Mouse (Mus musculus) induced T-regulatory cell, adult 2 months (primary cell): ENCODE measurements around the gene Otub2.

Source experiments
- DNase-seq: peaks from one replicate; pipeline ENCODE4 v3.0.0-alpha.2; 2012; ENCODE audit warnings: low read depth

Otub2 gene

GRCm38 (mm10) chr12:103388505-103389347 is at the start of gene Otub2:
TSS of gene Otub2 (plus strand) at chr12:103388682.
- DNase-seq: peak; percentile 87

- DNase-seq: peak; percentile 94
Measured at GRCm38 (mm10) chr12:103341212-103341611, 47.3 kb upstream of the Otub2 start.

GRCm38 (mm10) chr12:103343456-103343855 is 45.0 kb upstream of the Otub2 start:
- DNase-seq: peak; percentile 80

- DNase-seq: no peak
Measured at GRCm38 (mm10) chr12:103344934-103345333, 43.5 kb upstream of the Otub2 start.

GRCm38 (mm10) chr12:103346945-103347344 is 41.5 kb upstream of the Otub2 start:
- DNase-seq: peak; percentile 67

DNA sequence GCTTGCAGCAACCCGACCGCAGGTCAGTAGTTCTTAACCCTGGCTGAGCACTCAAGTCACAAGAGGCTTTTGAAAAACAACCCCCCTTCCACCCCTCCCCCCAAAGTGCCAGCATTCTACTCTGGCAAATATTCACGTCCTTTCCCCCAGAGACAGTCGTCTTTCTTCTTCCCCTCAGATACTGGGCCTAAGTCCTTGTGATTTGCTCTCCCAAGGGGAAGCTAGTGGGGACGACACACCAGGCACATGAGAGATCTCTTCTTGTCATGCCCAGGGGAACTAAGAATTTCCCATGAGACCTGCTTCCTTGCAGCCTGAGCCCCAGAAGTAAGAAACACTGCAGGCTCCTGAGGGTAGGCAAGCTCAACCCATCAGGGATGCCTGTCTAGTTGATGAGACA is 41.1 kb upstream of the Otub2 start:
- no peak for DNase-seq

DNA sequence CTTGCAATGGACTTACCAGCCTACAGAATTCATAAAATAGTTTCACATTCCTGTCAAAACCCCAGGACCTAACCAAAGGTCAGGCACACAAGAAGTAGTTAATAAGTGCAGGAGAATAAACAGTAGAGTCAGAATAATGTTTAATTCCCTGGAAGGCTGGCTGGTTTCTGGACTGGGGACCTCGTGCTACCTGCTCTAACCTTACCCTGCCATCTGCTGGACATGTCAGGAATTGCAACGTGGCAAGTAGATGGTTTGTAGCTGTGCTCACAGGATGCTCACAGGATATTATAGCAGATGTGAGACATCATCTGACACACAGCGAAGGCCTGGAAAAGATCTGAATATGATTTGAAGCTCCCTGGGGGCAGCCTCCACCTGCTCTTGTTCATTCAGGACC is 40.0 kb upstream of the Otub2 start:
- peak; percentile 95 for DNase-seq

GRCm38 (mm10) chr12:103352735-103353134 is 35.7 kb upstream of the Otub2 start:
- no peak for DNase-seq

DNA sequence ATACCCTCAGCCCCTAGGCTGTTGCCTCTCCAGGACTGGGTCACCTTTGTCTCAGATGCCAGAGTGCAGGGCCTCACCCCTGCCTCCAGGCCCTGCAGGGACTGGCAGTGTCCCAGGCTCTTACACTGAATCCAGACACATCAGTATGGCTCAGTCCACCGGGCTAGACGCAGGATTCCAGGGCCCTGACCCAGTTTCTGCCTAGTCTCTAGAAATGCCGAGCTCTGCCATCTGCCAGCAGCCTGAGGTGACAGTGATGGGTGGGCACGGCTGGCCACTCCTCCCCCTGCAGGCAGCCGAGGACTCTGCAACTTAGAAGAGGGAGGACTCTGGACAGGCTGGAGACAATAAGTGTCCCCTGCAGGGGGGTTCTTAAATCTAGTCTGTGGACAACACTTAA is 34.9 kb upstream of the Otub2 start:
- no peak for DNase-seq

DNA sequence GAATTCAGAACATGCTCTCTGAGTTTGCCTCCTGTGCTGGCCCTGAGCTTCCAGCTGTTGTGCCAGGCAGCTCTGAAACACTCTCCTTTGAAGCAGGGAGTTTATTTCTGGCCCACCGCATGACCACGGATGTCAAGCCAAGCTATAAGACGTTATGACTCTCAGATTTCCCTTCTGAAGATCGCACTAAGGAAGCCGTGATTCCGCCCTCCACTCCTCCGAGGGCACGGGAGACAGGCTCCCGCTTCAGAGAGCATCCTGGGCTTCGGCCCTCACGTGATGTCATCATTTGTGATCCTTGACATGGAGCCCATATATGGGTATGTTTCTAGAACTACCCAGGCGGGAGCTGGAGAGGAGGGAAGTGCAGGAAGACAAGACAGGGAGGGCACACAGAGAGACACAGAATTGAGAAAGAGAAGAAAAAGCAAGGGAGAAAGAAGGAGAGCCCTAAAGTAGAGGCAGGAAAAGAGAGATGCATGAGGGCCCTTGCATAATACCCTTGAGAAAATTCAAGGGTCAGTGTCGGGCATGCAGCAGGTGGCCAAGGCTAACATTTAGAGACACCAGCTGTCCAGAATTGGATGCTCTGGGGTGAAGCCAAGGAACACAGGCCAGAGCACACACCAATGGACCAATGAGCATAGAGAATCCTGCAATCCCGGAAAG is 32.6 kb upstream of the Otub2 start, which contains the start of gene Asb2:
TSS of gene Asb2 (minus strand) at position 256 of the 669 bp plus-strand sequence.
- no peak for DNase-seq

DNA sequence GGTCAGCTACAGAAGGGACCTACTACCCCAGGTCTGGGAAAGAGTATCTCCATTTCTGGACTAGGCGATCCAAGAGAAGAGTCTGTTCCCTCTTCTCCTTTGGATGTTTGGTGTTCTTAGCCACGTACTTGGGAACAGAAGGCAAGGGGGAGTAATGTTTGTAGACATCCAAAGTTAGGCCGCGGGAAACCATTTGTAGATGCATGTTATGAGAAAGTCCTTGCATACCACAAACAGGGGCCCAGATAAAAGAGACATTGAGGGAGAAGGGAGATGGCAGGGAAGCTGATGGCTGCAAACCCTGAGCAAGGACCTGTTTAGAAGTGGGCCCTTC is 32.1 kb upstream of the Otub2 start:
- DNase-seq: no peak

DNA sequence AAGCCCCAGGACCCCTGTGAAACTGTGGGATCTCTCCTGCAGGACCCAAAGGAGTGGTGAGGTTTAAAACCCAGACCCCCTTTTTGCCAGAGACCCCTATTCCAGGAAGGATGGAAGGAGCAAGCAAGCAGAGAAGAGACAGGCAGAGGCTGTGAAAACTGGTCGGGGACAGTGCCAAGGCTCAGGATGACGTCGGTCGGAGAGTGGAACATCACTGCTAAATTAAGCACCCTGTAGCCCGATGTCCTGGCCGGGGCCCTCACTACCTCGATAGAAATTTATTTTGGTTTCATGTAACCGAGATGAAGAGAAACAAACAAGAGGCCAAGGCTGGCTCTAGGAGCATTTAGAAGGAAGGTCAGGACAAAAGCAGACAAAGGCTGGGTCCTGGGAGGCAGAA is 30.3 kb upstream of the Otub2 start:
- DNase-seq: no peak

- DNase-seq: no peak
Measured at GRCm38 (mm10) chr12:103358951-103359801, 29.3 kb upstream of the Otub2 start.

GRCm38 (mm10) chr12:103360812-103361211 is 27.7 kb upstream of the Otub2 start:
- DNase-seq: no peak

GRCm38 (mm10) chr12:103361539-103362307 is 26.8 kb upstream of the Otub2 start:
- no peak for DNase-seq

GRCm38 (mm10) chr12:103362336-103362735 is 26.1 kb upstream of the Otub2 start:
- DNase-seq: no peak

- DNase-seq: no peak
Measured at GRCm38 (mm10) chr12:103367171-103367570, 21.3 kb upstream of the Otub2 start.

DNA sequence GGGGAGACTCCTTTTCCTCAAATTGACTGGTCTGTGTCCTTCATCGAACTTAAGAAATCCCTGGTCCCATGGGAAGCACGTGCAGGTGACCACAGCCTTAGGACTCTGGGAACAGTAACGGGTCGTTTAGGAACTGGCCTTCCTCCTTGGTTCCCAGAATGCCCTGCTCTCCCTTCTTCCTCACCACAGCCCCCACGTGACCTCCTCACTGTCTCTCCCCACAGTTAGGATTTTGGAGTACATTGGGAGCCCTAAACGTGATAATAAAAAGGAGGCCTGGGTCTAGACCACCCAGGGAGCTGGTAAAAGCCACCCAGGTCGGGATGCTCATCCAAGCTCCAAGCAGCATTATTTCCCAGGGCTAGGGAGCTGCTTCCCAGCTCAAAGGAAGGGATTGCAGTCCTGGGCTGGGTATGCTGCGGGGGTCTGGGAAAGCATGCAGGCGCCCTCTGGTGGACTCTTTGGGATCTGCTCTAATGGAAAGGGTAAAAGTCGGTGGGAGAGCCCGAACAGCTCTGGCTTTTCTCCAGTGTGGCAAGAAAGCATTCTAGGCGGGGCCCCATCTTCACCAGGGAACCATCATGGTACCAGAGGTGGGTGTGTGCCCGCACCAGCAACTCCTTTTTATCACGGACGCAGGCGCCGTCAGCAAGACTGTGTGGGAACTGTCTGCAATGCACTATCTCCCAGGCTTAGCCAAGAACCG is 20.7 kb upstream of the Otub2 start:
- peak; percentile 77 for DNase-seq

DNA sequence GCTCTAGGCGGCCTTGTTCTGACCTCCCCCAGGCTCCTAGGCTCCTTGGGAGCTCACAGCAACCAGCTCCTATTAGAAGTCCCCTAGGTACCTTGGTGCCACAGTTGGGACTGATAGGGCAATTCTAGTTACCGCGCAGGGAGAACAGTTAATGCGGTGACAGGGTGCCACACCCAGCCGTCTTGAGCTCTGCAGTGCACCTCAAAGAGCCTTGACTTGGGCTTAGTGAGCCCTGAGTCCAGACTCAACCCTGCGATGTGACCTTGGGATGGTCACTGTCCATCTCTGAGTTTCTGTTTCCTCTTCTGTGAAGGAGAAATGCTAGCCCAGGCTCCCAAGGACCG is 20.2 kb upstream of the Otub2 start:
- no peak for DNase-seq

DNA sequence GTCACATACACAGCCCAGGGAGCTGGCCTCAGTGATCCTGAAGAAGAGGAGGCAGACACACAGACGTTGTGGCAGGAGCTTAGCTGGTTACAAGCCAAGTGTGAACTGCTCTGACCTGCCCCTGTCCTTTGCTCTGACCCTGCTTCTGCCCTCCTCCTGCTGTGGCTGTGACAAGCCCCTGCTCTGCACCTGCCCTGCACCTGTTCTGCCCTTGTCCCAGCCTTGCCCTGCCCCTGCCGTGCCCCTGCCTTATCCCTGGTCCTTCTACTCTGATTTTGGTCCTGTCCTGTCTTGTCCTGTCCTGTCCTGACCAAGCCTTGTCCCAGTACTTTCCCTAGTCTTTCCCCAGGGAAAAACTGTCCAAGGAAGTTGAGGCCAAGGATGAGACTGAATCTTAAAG is 19.7 kb upstream of the Otub2 start:
- no peak for DNase-seq

- no peak for DNase-seq
Measured at GRCm38 (mm10) chr12:103370861-103371260, 17.6 kb upstream of the Otub2 start.
